Mouse (Mus musculus) liver, embryonic 11.5 days (tissue): ENCODE data around the gene Nt5e. TPM values are rescaled to one million over a fixed set of nuclear protein-coding genes. Genes with fewer than 3 reads are reported as not detected.
A peak's percentile ranks its signal among the peaks of the same experiment; 100 is the strongest.
"Not testable (repeated sequence)": the region's sequence is repeated elsewhere in the genome, so short reads cannot be mapped to it uniquely, and the experiment has no call there.

Experiments used
- ATAC-seq: fragments of 200-750 bp; cut with Nextera tagmentation; replicated peaks from 2 replicates; pipeline ENCODE4 v1.8.0; 2017; ENCODE audit warnings: moderate number of reproducible peaks, mild to moderate bottlenecking, moderate TSS enrichment, moderate library complexity; ENCODE audit not compliant: low FRiP score
- DNase-seq: peaks from one replicate; pipeline ENCODE4 v3.0.0-alpha.2; 2017; ENCODE audit warnings: low spot score
- H3K27ac ChIP-seq: fragments of 300-500 bp; sonication (generic); 2 replicates; pipeline ENCODE4 v1.5.1; 2014; ENCODE audit warnings: mild to moderate bottlenecking, low read depth, low read length, control low read depth
- H3K27me3 ChIP-seq: fragments of 300-500 bp; sonication (generic); replicated peaks from 2 replicates; pipeline ENCODE4 v1.6.1; 2014; ENCODE audit warnings: low read length, mixed read lengths; ENCODE audit not compliant: control insufficient read depth, insufficient read depth
- H3K36me3 ChIP-seq: fragments of 300-500 bp; sonication (generic); 2 replicates; pipeline ENCODE4 v1.6.1; 2014; ENCODE audit warnings: mild to moderate bottlenecking, low read length, moderate library complexity, mixed read lengths; ENCODE audit not compliant: control insufficient read depth, insufficient read depth
- H3K4me1 ChIP-seq: fragments of 300-500 bp; sonication (generic); replicated peaks from 2 replicates; pipeline ENCODE4 v1.6.1; 2014; ENCODE audit warnings: low read length, mixed read lengths; ENCODE audit not compliant: control insufficient read depth, insufficient read depth
- H3K4me2 ChIP-seq: fragments of 300-500 bp; sonication (generic); 2 replicates; pipeline ENCODE4 v1.6.1; 2014; ENCODE audit warnings: mild to moderate bottlenecking, control low read depth, moderate library complexity
- H3K4me3 ChIP-seq: fragments of 300-500 bp; sonication (generic); 2 replicates; pipeline ENCODE4 v1.5.1; 2014; ENCODE audit warnings: low read depth, low read length, control low read depth
- H3K9ac ChIP-seq: fragments of 300-500 bp; sonication (generic); 2 replicates; pipeline ENCODE4 v1.6.1; 2014; ENCODE audit warnings: low read depth, low read length, control low read depth
- H3K9me3 ChIP-seq: fragments of 300-500 bp; sonication (generic); 2 replicates; pipeline ENCODE4 v1.6.1; 2016; ENCODE audit warnings: low read length, inconsistent platforms, mixed read lengths; ENCODE audit not compliant: control insufficient read depth
- WGBS: fragments of 180-500 bp; shearing (Covaris S2); extraction: QIAGEN DNeasy Blood & Tissue Kit; methylation state at CpG from one replicate; pipeline ENCODE4 v1.1.7; 2014; 5-methylcytosine and 5-hydroxymethylcytosine counted together
- polyA plus RNA-seq: library from polyadenylated mRNA; unstranded; fragments of >200 nt; fragmentation: Nextera tagmentation; extraction: Ambion mirVana; gene quantifications from 2 replicates; pipeline ENCODE4 v1.2.1, GENCODE M21; 2014

The Nt5e gene
- polyA plus RNA-seq, result 6.3 and 7.3 TPM in 2 replicates

- H3K4me1 ChIP-seq, result no peaks in the 10 kb centered on the region
- ATAC-seq (peak; percentile 88), DNase-seq (peak; percentile 78)
- no peak within 1 kb of the TSS for H3K27ac ChIP-seq
- WGBS, result 2% methylated on average over 59 of the region's 66 CpGs
- peak within 1 kb of the TSS; percentile 72 for H3K4me2 ChIP-seq
- H3K9me3 ChIP-seq, result no peaks in the 10 kb centered on the region
- peak within 1 kb of the TSS; percentile 42; the same call in 1 of the 2 replicates for H3K9ac ChIP-seq
- H3K27me3 ChIP-seq, result peaks cover 7% of the 10 kb centered on the region; the same call in 1 of the 2 replicates
- no peaks in the 10 kb centered on the region for H3K36me3 ChIP-seq
- peak within 1 kb of the TSS; percentile 55 for H3K4me3 ChIP-seq
These were observed at the start of gene Nt5e for GRCm38 (mm10) chr9:88326930-88327901. Nt5e (plus strand) TSS chr9:88327197.

GRCm38 (mm10) chr9:88277588-88277987 is 49.4 kb upstream of the Nt5e start:
- Histone ChIP-seq H3K9me3 (no peaks in the 10 kb centered on the region), H3K4me3 (no peak overlapping the region), H3K27me3 (no peaks in the 10 kb centered on the region), H3K27ac (no peak overlapping the region), H3K9ac (no peak overlapping the region), H3K36me3 (no peaks in the 10 kb centered on the region), H3K4me2 (no peak overlapping the region), H3K4me1 (no peaks in the 10 kb centered on the region)
- no peak for ATAC-seq
- WGBS, result 73% methylated on average over 4 of the region's 4 CpGs
- DNase-seq, result no peak

- ATAC-seq (no peak), DNase-seq (no peak)
- Histone ChIP-seq H3K4me2 (no peak overlapping the region), H3K4me1 (no peaks in the 10 kb centered on the region), H3K27ac (no peak overlapping the region), H3K4me3 (no peak overlapping the region), H3K36me3 (no peaks in the 10 kb centered on the region), H3K9me3 (no peaks in the 10 kb centered on the region), H3K27me3 (no peaks in the 10 kb centered on the region), H3K9ac (no peak overlapping the region)
- 79% methylated on average over 2 of the region's 2 CpGs for WGBS
These were observed 47.3 kb upstream of the Nt5e start for GRCm38 (mm10) chr9:88279728-88280127.

GRCm38 (mm10) chr9:88289568-88290168 is 37.3 kb upstream of the Nt5e start:
- Histone ChIP-seq H3K9ac (no peak overlapping the region), H3K4me2 (no peak overlapping the region), H3K9me3 (no peaks in the 10 kb centered on the region), H3K4me3 (no peak overlapping the region), H3K36me3 (no peaks in the 10 kb centered on the region), H3K4me1 (no peaks in the 10 kb centered on the region), H3K27me3 (no peaks in the 10 kb centered on the region), H3K27ac (no peak overlapping the region)
- 76% methylated on average over 7 of the region's 7 CpGs for WGBS
- ATAC-seq, result no peak
- no peak for DNase-seq

- Histone ChIP-seq H3K4me3 (no peak overlapping the region), H3K4me2 (no peak overlapping the region), H3K9ac (no peak overlapping the region), H3K27ac (no peak overlapping the region), H3K4me1 (no peaks in the 10 kb centered on the region), H3K36me3 (no peaks in the 10 kb centered on the region), H3K27me3 (no peaks in the 10 kb centered on the region), H3K9me3 (no peaks in the 10 kb centered on the region)
- ATAC-seq, result no peak
- no peak for DNase-seq
- 84% methylated on average over 2 of the region's 2 CpGs for WGBS
These were observed 34.1 kb upstream of the Nt5e start for GRCm38 (mm10) chr9:88292836-88293370.

GRCm38 (mm10) chr9:88295798-88296197 is 31.2 kb upstream of the Nt5e start:
- Histone ChIP-seq H3K4me1 (no peaks in the 10 kb centered on the region), H3K9me3 (no peaks in the 10 kb centered on the region), H3K4me2 (no peak overlapping the region), H3K36me3 (no peaks in the 10 kb centered on the region), H3K4me3 (no peak overlapping the region), H3K9ac (no peak overlapping the region), H3K27ac (no peak overlapping the region), H3K27me3 (no peaks in the 10 kb centered on the region)
- DNase-seq (no peak), ATAC-seq (no peak)
- 68% methylated on average over 4 of the region's 4 CpGs for WGBS

- Histone ChIP-seq H3K27ac (no peak overlapping the region), H3K4me1 (no peaks in the 10 kb centered on the region), H3K4me3 (no peak overlapping the region), H3K27me3 (no peaks in the 10 kb centered on the region), H3K9ac (no peak overlapping the region), H3K4me2 (no peak overlapping the region), H3K9me3 (no peaks in the 10 kb centered on the region), H3K36me3 (no peaks in the 10 kb centered on the region)
- DNase-seq (no peak), ATAC-seq (no peak)
- 71% methylated on average over 5 of the region's 5 CpGs for WGBS
These were observed 30.7 kb upstream of the Nt5e start for GRCm38 (mm10) chr9:88296321-88296720.

GRCm38 (mm10) chr9:88297244-88297643 is 29.8 kb upstream of the Nt5e start:
- DNase-seq, H3K9ac ChIP-seq, H3K27me3 ChIP-seq, H3K4me1 ChIP-seq, H3K4me3 ChIP-seq, H3K4me2 ChIP-seq, H3K27ac ChIP-seq, H3K9me3 ChIP-seq, ATAC-seq, H3K36me3 ChIP-seq: not testable (repeated sequence)
- WGBS, result 83% methylated on average over 3 of the region's 3 CpGs
